Mouse (Mus musculus): ENCODE results near the gene Gse1. TPM values are rescaled to one million over a fixed set of nuclear protein-coding genes. Genes with fewer than 3 reads are reported as not detected.

The Gse1 gene
- polyA plus RNA-seq, 1 experiment from 2014 or later = 6.7 TPM

- no peak overlapping the region for H3K27ac ChIP-seq (ENCODE audit: low read length)
- WGBS = 57% methylated on average over 3 of the region's 3 CpGs
- no peak overlapping the region for H3K4me2 ChIP-seq (replicated peaks; ENCODE audit: low read depth, low read length)
- H3K9ac ChIP-seq (replicated peaks; ENCODE audit: low read length) = no peak overlapping the region
- peaks cover 35% of the 10 kb centered on the region for H3K4me1 ChIP-seq (ENCODE audit: insufficient read depth, low read length)
- no peak for ATAC-seq (ENCODE audit: low FRiP score, low TSS enrichment)
- H3K27me3 ChIP-seq (ENCODE audit: insufficient read depth, low read length) = peaks cover 11% of the 10 kb centered on the region
- no peaks in the 10 kb centered on the region for H3K9me3 ChIP-seq (ENCODE audit: low read length)
- no peaks in the 10 kb centered on the region for H3K36me3 ChIP-seq (ENCODE audit: insufficient read depth, low read length)
- H3K4me3 ChIP-seq (ENCODE audit: low read length) = no peak overlapping the region
Measured at GRCm38 (mm10) chr8:120396756-120397155, 168.5 kb downstream of the Gse1 start.

- H3K27ac ChIP-seq (ENCODE audit: low read length) = no peak overlapping the region
- ATAC-seq (ENCODE audit: low FRiP score, low TSS enrichment) = no peak
- no peaks in the 10 kb centered on the region for H3K36me3 ChIP-seq (ENCODE audit: insufficient read depth, low read length)
- H3K4me3 ChIP-seq (ENCODE audit: low read length) = no peak overlapping the region
- no peak overlapping the region for H3K4me2 ChIP-seq (replicated peaks; ENCODE audit: low read depth, low read length)
- 55% methylated on average over 15 of the region's 15 CpGs for WGBS
- no peaks in the 10 kb centered on the region for H3K9me3 ChIP-seq (ENCODE audit: low read length)
- H3K9ac ChIP-seq (replicated peaks; ENCODE audit: low read length) = no peak overlapping the region
- H3K27me3 ChIP-seq (ENCODE audit: insufficient read depth, low read length) = peaks cover 7% of the 10 kb centered on the region
- peaks cover 26% of the 10 kb centered on the region for H3K4me1 ChIP-seq (ENCODE audit: insufficient read depth, low read length)
Measured at GRCm38 (mm10) chr8:120397444-120398411, 169.5 kb downstream of the Gse1 start.

GRCm38 (mm10) chr8:120399212-120399934 is 171.1 kb downstream of the Gse1 start:
- no peak overlapping the region for H3K4me2 ChIP-seq (replicated peaks; ENCODE audit: low read depth, low read length)
- no peak overlapping the region for H3K4me3 ChIP-seq (ENCODE audit: low read length)
- no peaks in the 10 kb centered on the region for H3K9me3 ChIP-seq (ENCODE audit: low read length)
- H3K4me1 ChIP-seq (ENCODE audit: insufficient read depth, low read length) = peaks cover 11% of the 10 kb centered on the region; the same call in 1 of the 2 replicates
- WGBS = 54% methylated on average over 33 of the region's 33 CpGs
- no peaks in the 10 kb centered on the region for H3K27me3 ChIP-seq (ENCODE audit: insufficient read depth, low read length)
- no peak for ATAC-seq (ENCODE audit: low FRiP score, low TSS enrichment)
- H3K27ac ChIP-seq (ENCODE audit: low read length) = no peak overlapping the region
- no peaks in the 10 kb centered on the region for H3K36me3 ChIP-seq (ENCODE audit: insufficient read depth, low read length)
- H3K9ac ChIP-seq (replicated peaks; ENCODE audit: low read length) = no peak overlapping the region

GRCm38 (mm10) chr8:120401216-120401615 is 173.0 kb downstream of the Gse1 start:
- no peak for ATAC-seq (ENCODE audit: low FRiP score, low TSS enrichment)
- Histone ChIP-seq H3K9ac (replicated peaks; ENCODE audit: low read length) (no peak overlapping the region), H3K4me1 (ENCODE audit: insufficient read depth, low read length) (peaks cover 11% of the 10 kb centered on the region; the same call in 1 of the 2 replicates), H3K27ac (ENCODE audit: low read length) (no peak overlapping the region), H3K4me3 (ENCODE audit: low read length) (no peak overlapping the region), H3K36me3 (ENCODE audit: insufficient read depth, low read length) (no peaks in the 10 kb centered on the region), H3K9me3 (ENCODE audit: low read length) (no peaks in the 10 kb centered on the region), H3K27me3 (ENCODE audit: insufficient read depth, low read length) (0 out of 2 replicates have a peak, but pooled peaks cover 2% of the 10 kb centered on the region), H3K4me2 (replicated peaks; ENCODE audit: low read depth, low read length) (no peak overlapping the region)
- WGBS = 81% methylated on average over 2 of the region's 2 CpGs

- Histone ChIP-seq H3K27me3 (ENCODE audit: insufficient read depth, low read length) (0 out of 2 replicates have a peak, but pooled peaks cover 2% of the 10 kb centered on the region), H3K4me2 (replicated peaks; ENCODE audit: low read depth, low read length) (no peak overlapping the region), H3K9me3 (ENCODE audit: low read length) (no peaks in the 10 kb centered on the region), H3K4me1 (ENCODE audit: insufficient read depth, low read length) (peaks cover 11% of the 10 kb centered on the region; the same call in 1 of the 2 replicates), H3K36me3 (ENCODE audit: insufficient read depth, low read length) (no peaks in the 10 kb centered on the region), H3K27ac (ENCODE audit: low read length) (no peak overlapping the region), H3K9ac (replicated peaks; ENCODE audit: low read length) (no peak overlapping the region), H3K4me3 (ENCODE audit: low read length) (no peak overlapping the region)
- WGBS = 88% methylated on average over 7 of the region's 7 CpGs
- no peak for ATAC-seq (ENCODE audit: low FRiP score, low TSS enrichment)
Measured at GRCm38 (mm10) chr8:120401712-120402111, 173.5 kb downstream of the Gse1 start.

- H3K4me1 ChIP-seq (ENCODE audit: insufficient read depth, low read length) = peaks cover 18% of the 10 kb centered on the region
- H3K27ac ChIP-seq (ENCODE audit: low read length) = no peak overlapping the region
- H3K4me2 ChIP-seq (replicated peaks; ENCODE audit: low read depth, low read length) = no peak overlapping the region
- H3K9me3 ChIP-seq (ENCODE audit: low read length) = no peaks in the 10 kb centered on the region
- WGBS = 85% methylated on average over 7 of the region's 7 CpGs
- ATAC-seq (ENCODE audit: low FRiP score, low TSS enrichment) = no peak
- H3K9ac ChIP-seq (replicated peaks; ENCODE audit: low read length) = no peak overlapping the region
- H3K36me3 ChIP-seq (ENCODE audit: insufficient read depth, low read length) = no peaks in the 10 kb centered on the region
- H3K27me3 ChIP-seq (ENCODE audit: insufficient read depth, low read length) = 0 out of 2 replicates have a peak, but pooled peaks cover 2% of the 10 kb centered on the region
- no peak overlapping the region for H3K4me3 ChIP-seq (ENCODE audit: low read length)
Measured at GRCm38 (mm10) chr8:120403606-120404269, 175.5 kb downstream of the Gse1 start.

GRCm38 (mm10) chr8:120404609-120405036 is 176.4 kb downstream of the Gse1 start:
- 39% methylated on average over 7 of the region's 7 CpGs for WGBS
- Histone ChIP-seq H3K9ac (replicated peaks; ENCODE audit: low read length) (no peak overlapping the region), H3K4me3 (ENCODE audit: low read length) (no peak overlapping the region), H3K4me1 (ENCODE audit: insufficient read depth, low read length) (peaks cover 23% of the 10 kb centered on the region), H3K9me3 (ENCODE audit: low read length) (no peaks in the 10 kb centered on the region), H3K27ac (ENCODE audit: low read length) (no peak overlapping the region), H3K27me3 (ENCODE audit: insufficient read depth, low read length) (0 out of 2 replicates have a peak, but pooled peaks cover 2% of the 10 kb centered on the region), H3K36me3 (ENCODE audit: insufficient read depth, low read length) (no peaks in the 10 kb centered on the region), H3K4me2 (replicated peaks; ENCODE audit: low read depth, low read length) (no peak overlapping the region)
- ATAC-seq (ENCODE audit: low FRiP score, low TSS enrichment) = no peak

GRCm38 (mm10) chr8:120406008-120406632 is 177.9 kb downstream of the Gse1 start:
- Histone ChIP-seq H3K4me1 (ENCODE audit: insufficient read depth, low read length) (peaks cover 23% of the 10 kb centered on the region), H3K27me3 (ENCODE audit: insufficient read depth, low read length) (0 out of 2 replicates have a peak, but pooled peaks cover 2% of the 10 kb centered on the region), H3K9me3 (ENCODE audit: low read length) (no peaks in the 10 kb centered on the region), H3K4me3 (ENCODE audit: low read length) (no peak overlapping the region), H3K4me2 (replicated peaks; ENCODE audit: low read depth, low read length) (no peak overlapping the region), H3K36me3 (ENCODE audit: insufficient read depth, low read length) (no peaks in the 10 kb centered on the region), H3K27ac (ENCODE audit: low read length) (no peak overlapping the region), H3K9ac (replicated peaks; ENCODE audit: low read length) (no peak overlapping the region)
- no peak for ATAC-seq (ENCODE audit: low FRiP score, low TSS enrichment)
- WGBS = 91% methylated on average over 12 of the region's 12 CpGs

- no peaks in the 10 kb centered on the region for H3K9me3 ChIP-seq (ENCODE audit: low read length)
- H3K9ac ChIP-seq (replicated peaks; ENCODE audit: low read length) = no peak overlapping the region
- no peaks in the 10 kb centered on the region for H3K36me3 ChIP-seq (ENCODE audit: insufficient read depth, low read length)
- no peak overlapping the region for H3K4me3 ChIP-seq (ENCODE audit: low read length)
- WGBS = 14% methylated on average over 9 of the region's 9 CpGs
- H3K27ac ChIP-seq (ENCODE audit: low read length) = no peak overlapping the region
- 0 out of 2 replicates have a peak, but pooled peaks cover 2% of the 10 kb centered on the region for H3K27me3 ChIP-seq (ENCODE audit: insufficient read depth, low read length)
- H3K4me1 ChIP-seq (ENCODE audit: insufficient read depth, low read length) = peaks cover 26% of the 10 kb centered on the region
- no peak for ATAC-seq (ENCODE audit: low FRiP score, low TSS enrichment)
- no peak overlapping the region for H3K4me2 ChIP-seq (replicated peaks; ENCODE audit: low read depth, low read length)
Measured at GRCm38 (mm10) chr8:120407701-120408240, 179.5 kb downstream of the Gse1 start.
